Mouse (Mus musculus): ENCODE results near the gene Fcho1.
A peak's percentile ranks its signal among the peaks of the same experiment; 100 is the strongest.
"Not testable (repeated sequence)": the region's sequence is repeated elsewhere in the genome, so short reads cannot be mapped to it uniquely, and the experiment has no call there.

Gene Fcho1

DNA sequence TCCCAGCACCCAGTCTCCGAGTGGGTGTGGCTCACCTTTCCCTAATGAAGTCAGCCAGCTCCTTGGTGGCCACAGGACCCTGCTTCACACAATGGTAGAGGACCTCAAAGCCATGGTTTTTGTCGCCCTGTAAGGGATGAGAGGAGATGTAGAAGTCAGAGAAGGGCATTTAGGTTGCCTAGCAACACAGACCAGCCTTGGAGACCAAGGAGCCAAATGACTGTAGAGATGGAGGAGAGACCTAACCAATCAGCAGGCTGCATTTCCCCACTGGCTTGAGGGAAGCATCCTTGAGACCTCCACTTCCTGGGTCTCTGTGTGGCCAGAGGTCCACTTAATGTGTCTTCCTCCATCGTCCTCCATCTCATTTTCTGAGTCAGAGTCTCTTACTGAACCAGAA is 7.3 kb downstream of the Fcho1 start:
- no peak for DNase-seq (ENCODE audit: low read depth)

DNA sequence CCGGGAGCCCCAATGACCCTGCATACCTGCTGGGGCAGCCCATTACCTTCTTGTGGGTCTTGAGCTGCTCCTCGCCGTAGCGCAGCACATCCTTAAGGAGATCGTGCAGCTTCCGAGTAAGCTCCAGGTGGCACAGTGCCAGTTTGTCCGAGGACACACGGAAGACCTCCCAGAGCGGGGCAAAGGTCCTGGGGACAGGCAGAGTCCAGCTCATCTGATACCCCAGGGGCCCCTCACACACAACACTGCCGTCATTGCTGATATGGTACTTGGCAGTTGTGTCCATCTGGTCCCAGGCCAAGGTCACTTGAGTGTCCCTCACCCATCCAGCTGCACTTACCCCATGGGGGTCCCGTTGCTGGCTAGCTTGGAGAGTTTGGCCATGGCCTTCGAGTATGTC is 8.4 kb downstream of the Fcho1 start:
- no peak for DNase-seq (ENCODE audit: low read depth)

DNA sequence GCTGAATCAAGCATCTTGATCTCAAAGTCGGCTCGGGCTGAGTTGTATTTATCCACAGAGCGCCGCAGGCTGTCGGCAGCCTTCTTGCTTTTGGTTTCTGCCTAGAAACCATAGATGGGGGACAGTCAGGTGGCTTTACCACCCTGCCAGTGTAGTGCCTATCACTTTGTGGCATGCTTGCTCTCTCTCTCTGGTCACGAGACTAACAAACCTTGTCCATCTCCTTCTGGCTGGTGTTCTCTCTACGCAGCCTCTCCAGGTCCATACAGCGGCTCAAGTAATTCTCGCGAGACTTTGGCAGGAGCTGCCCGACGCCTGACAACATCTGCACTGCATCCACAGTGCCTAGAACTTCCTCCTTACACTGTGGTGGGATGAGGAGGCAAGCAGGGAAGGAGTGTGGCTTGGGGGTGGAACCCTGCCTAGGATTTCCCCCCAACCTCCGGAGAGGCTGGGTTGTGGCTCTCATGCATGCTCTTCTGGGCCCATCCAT is 8.9 kb downstream of the Fcho1 start:
- no peak for DNase-seq (ENCODE audit: low read depth)

DNA sequence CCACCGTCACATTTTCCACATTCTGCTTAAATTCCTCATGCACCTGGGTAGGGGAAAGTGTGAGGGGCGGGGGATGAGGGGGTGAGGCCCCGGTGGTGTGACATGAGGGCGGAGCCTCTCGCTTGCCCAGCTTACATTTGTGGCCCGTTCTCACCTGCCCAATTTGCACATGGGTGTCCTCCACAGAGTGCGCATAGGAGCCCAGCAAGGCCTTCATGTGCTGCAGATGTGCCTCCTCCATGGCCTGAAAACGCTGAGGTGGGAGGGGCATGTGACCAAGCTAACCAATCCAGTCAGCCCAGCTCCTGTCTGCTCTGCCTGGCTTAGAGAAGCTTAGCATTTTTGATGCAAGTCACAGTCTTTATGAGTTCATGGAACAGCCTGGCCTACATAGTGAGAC is 10.0 kb downstream of the Fcho1 start:
- DNase-seq (ENCODE audit: low read depth), result no peak

DNA sequence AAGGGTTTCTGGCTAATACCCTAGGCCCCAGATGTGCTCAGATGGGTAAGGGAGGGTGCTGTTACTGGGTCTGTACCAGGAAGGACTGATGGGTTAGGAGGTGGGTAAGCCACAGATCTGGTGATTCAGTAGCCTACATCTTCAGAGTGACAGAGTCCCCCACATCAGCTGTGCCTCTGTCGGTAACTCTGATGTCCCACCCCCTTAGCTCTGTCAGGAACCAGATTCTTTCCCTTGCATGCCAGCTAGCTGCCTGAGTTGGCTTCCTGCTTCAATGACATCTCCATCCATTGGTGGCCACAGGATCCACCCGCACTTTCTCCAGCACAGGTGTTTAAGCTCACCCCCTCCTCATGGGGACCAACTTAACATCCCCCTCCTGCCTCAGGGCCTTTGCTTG is 13.9 kb downstream of the Fcho1 start:
- DNase-seq (ENCODE audit: low read depth), result no peak

DNA sequence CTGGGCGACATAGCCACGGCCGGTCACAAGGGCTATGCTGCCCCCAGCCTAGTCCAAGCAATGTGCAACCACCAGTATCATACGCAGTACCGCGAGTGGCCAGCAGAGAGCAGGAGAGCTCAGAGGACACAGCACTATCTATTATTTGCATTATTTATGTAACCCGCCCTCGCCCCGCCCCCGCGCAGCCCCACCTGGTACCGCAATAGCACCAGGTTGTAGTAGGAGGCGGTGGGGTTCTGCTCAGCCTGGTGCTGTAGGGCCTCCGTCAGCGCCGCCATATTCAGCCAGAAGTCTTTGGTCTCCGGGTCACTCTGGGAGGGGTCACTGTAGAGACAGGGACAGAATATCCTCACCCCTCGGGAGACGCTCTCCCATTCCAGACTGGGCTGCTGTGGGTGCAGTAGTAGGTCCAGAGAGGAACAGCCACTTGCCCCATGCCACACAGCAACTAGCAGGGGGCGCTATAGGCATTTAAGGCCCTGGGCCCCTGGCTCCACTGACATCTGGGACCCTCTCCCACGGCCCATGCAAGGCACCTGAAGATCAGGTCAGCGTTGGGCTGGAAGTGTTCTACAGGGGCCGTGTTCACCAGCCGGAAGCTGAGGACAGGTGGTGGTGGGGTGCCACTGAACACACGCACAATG is 15.6 kb downstream of the Fcho1 start:
- peak; percentile 78 for DNase-seq (ENCODE audit: low read depth)

DNA sequence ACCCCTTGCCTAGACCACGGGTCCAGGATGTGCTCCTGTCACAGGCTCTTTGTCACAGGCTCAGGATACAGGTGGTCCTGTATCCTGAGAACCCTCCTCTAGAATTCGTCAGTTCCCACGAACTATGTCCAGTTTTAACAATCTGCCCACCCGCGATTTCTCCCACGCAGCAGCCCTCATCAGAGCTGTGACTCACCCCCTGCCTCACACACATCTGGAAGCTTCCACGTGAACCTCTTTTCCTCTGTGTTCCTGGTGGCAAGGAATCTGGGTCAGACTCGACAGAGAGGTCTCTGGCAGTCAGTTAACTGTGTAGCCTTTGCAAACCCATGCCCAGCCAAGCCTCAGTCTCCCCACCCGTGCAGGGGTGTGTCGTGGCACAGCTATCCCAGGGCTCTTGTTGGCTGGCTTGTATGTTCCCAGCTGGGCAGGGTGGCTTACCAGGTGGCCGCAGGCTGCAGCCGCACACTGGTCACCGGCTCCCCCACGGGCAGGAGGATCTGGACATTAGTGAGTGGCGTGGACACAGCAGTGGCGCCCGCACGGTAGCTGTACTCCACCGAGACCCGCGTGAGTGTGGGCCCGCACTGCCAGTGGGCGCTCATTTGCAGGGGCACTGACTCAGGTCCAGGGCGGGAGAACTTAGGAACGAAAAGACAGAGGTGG is 16.2 kb downstream of the Fcho1 start:
- no peak for DNase-seq (ENCODE audit: low read depth)

DNA sequence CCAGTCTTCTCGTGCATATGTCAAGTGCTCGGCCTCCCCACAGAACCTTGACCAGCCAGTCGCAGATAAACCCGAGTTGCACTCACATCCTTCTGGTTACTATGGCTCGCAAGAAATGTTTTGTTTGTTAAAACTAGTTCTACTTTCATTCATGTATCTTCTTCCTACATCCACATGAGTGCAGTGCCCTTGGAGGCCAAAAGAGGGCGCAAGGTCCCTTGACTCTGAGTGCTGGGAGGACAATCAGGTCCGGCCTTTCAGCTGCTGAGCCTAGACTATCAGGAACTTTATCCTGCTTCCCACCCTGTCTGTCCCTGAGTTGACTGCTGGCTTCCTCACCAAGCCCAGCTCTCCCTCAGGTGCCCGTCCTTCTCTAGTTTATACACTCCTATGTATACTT is 17.6 kb downstream of the Fcho1 start:
- peak; percentile 75 for DNase-seq (ENCODE audit: low read depth)

DNA sequence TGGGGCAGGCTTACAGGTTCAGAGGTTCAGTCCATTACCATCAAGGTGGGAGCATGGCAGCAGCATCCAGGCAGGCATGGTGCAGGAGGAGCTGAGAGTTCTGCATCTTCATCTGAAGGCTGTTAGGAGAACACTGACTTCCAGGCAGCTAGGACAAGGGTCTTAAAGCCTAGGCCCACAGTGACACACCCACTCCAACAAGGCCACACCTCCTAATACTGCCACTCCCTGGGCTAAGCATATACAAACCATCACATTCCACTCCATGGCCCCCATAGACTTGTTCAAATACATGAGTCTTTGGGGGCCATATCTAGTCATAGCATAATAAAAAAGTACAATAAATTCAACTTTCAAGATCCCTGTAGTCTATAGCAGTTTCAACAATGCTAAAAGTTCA is 22.1 kb downstream of the Fcho1 start:
- not testable (repeated sequence) for DNase-seq (ENCODE audit: low read depth)

DNA sequence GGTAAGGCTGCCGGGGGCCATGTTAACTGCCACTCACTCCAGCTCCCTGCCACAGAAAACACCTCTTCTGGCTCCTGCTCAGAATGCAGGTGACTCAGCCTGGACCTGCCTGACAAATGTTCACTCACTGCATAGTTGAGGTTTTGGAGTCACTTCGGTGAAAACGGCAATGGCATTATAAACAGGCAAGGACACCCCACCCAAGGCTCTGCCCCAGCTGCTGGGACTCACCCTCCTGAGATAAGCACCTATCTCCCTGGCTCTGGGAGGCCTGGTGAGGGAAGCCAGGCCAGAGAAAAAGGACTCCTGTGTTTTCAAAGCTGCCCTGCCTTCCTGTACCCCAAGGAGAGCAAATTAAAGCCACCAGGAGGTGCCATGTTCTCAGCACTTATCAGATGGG is 22.6 kb downstream of the Fcho1 start:
- DNase-seq (ENCODE audit: low read depth), result no peak

DNA sequence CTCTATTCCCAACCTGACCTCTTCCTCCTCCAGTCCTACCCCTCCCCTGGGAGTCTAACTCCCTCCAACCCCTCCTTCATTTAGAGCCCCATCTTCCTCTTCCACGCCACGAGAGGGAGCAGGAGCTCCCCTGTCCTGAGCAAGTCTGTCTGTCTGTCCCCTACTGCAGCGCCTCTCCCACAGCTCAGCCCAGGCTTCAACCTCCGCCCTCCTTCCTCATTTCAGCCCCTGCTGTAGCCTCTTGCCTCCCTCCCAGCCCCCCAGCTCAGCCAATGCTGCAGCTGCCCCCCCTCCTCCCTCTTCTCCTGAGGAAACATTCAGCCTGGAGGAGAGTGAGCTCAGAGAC is 23.5 kb downstream of the Fcho1 start:
- peak; percentile 37 for DNase-seq (ENCODE audit: low read depth)

DNA sequence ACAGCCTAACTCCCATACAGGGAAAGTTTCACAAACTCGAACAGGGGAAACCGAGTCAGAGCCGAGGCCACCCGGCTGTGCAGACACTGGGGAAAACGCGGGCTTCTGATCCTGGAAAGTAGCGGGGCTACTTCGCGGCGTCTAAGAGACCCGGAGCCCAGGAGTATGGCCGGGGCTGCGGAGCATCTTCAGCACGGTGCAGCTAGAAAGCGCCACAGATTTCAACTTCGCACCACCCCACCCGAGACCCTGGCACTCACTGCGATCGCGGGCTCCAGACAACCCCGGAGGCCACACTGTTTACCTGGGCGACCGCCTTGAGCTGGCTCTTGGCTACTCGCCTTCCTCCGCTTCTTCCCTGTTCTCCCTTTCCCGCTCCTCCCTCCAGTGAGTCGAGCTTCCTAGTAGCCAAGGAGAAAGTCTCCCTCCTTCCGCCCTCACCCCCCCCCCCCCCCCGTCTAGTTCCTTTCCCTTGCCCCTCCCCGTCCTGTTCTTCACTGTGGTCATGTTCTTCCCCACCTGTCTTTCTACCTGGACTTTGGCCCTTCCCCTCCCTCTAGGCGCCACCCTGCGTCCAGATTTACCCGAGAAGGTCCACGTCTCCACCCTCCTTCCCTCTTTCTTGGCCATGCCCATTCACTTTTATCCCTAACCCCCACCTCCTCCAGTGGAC is 24.0 kb downstream of the Fcho1 start, which contains the start of gene B3gnt3:
Gene B3gnt3, minus strand, starts transcription at position 376 of the 673 bp plus-strand sequence.
- DNase-seq (ENCODE audit: low read depth), result no peak

DNA sequence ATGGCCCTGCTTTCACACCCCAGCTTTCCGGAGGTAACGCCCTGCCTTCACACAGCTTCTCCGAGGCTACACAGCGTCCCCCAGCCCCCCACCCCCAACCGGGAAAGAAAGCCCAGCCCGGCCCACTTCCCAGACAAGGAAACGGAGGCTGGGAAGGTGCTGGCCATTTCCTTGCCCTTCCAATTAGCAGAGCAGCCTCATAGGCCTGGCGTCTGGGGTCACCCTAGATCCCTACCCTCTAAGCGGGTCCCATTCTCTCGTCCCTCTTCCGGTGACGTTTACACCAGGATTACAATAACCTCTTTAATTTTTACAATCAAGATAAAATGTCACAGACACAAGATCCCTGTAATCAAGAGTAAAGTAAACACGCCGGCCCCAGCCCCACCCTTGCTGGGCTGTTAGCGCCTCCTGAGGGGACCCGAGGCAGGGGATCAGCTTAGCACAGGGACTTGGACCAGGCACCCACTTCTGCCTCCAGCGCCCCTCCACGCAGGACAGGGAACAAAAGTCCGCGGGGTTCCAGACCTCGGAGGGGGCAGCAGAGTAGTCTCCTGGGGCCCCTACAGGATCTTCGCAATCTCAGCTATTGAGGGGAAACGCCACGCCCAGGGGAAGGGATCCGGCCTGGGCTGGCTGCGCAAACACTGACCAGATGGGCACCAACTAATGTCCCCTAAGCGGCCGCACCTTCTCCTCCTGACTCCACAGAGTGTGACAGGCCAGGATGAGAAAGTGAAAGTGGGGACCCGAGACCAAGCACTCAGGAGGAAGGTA is 24.8 kb downstream of the Fcho1 start:
- no peak for DNase-seq (ENCODE audit: low read depth)

DNA sequence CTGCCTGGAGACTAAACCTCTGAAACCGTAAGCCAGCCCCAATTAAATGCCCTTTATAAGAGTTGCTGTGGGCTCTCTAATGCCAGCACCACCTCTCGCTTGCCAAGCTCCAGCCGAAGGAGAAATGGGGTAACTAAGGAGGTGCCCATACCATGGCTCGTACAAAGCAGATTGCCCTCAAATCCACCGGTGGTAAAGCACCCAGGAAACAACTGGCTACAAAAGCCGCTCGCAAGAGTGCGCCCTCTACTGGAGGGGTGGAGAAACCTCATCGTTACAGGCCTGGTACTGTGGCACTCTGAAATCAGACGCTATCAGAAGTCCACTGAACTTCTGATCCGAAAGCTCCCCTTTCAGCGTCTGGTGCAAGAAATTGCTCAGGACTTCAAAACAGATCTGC is 30.1 kb downstream of the Fcho1 start:
- not testable (repeated sequence) for DNase-seq (ENCODE audit: low read depth)

DNA sequence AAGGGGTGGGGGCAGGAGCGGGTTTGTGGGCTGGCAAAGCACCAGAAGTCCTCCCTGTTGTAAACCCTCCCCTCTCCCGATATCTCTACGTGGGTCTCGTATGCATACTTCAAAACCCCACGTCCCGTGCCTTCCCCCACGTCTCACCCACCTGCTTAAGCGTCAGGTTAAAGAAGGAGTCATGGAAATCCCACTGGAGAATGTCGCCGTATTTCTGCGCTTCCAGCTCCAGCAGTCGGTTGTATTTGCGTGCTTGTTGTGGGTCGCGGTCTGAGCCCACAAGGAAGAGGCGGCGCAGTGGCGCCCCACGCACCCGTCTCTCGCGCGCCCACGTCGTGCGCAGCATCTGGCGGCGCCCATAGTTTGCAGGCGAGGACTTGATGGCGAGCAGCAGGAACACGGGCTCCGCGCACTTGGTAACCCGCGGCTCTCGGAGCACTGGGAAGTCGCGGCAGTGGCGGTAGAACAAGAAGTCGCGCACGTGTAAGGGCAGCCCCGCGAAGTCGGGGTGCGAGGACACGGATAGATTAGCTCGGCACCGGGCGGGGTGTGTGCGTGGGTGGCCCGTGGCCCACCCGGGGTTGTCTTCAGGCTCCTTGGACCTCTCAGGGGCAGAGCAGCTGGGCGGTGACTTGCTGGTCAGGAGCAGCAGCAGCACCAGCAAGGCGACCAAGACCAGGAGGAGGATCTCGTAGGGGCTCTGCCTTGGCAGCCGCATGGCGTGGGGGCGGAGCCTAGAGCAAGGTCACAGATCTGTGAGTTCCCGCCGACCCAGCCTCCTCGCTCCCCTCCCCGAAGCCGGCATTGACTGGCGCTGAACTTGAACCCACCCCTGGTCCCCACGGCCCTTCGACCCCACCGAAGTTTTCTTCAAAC is 32.1 kb downstream of the Fcho1 start:
- DNase-seq (ENCODE audit: low read depth), result no peak

DNA sequence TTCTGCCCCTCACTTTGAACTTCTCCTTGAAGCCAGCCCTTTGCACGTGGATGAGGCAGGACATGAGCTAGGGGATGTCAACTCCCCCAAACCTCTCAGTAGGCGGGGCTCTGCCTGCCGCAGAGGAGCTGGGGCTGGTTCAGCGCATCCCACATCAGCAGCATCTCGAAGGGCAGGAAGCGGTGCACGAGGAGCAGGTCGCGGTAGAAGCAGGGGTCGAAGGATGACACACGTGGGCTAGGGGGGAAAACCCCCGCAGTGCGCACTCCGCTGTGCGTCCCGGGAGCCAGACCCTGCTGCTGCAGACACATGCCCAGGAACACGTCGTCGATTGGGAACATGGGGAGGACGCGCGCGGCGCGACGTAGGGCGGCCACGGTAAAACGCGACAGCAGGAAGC is 33.0 kb downstream of the Fcho1 start:
- DNase-seq (ENCODE audit: low read depth), result no peak

DNA sequence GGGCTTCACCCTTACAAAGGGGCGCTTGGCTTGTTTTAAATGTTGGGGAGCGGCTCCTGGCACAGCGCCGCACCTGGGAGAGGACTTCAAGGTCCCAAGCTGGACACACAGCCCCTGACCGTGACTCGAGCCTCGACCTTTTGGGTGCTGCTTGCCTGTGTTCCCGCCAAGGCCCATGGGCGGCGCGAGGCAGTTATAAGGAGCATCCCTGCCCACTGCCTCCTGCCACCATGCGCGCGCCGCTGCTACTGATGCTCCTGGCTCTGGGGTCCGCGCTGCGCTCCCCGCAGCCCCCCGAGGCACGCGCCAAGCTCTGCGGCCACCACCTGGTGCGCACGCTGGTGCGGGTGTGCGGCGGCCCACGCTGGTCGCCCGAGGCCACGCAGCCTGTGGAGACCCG is 36.5 kb downstream of the Fcho1 start, which contains the start of gene Insl3:
Gene Insl3, plus strand, starts transcription at position 187 of the 400 bp plus-strand sequence.
- DNase-seq (ENCODE audit: low read depth), result no peak

DNA sequence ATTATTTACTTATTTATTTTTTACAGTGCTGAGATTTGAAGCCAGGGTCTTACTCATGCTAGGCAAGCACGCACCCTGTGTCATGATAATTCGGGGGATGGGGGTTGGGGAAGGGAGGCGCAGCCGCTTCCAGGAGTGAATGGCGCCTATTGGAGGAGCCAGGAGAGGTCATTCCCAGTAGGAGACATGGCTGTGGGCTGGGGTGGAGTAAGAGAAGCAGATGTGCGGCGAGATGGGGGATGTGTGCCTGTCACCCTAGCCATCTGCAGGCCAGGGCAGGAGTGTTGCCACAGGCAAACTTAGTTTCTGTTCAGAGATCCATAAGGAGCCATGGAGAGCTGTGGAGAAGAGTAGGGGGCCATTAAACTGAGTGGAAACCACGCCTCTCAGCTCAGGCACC is 37.9 kb downstream of the Fcho1 start:
- DNase-seq (ENCODE audit: low read depth), result no peak

DNA sequence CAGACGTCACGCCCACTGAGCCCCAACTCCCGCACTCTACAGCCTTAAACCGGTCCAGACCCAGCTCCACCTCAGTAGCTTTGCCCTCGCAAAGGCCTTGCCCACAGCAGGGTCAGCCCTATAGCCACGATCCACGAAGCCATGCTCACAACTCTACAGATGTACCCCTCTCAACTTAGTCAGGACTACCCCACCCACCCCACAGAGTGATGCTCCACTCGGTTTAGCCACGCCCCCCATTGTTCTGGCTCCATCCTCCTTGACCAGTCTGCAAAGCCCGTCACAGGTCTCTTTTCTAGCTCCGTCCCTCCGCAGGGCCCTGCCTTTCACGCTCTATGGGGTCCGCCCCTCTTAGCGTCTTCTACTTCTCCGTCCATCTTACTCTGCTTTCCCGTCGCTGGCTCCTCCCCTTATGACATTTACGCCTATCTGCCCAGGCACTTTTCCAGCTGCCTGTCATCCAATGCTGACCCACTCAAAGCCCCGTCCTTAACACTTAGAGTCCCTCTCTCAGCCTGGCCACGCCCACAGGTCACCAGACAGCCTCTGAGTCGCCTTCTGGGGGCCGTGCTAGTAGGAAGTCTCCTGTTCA is 39.3 kb downstream of the Fcho1 start:
- no peak for DNase-seq (ENCODE audit: low read depth)

DNA sequence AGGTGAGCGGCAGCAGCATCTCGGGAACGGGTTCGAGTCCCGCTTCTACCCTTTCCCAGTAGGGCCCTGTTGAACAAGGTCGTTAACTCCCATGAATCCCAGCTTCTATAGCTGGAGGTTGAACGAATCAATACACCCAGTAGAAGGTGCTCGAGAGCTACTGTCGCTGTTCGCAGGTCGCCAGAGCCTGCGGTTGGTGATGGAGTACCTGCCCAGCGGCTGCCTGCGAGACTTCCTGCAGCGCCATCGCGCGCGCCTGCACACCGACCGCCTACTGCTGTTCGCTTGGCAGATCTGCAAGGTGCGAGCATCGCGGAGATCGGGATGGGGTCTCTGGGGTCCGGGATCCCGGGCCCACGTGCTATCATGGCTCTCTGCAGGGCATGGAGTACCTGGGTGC is 39.9 kb downstream of the Fcho1 start:
- no peak for DNase-seq (ENCODE audit: low read depth)

DNA sequence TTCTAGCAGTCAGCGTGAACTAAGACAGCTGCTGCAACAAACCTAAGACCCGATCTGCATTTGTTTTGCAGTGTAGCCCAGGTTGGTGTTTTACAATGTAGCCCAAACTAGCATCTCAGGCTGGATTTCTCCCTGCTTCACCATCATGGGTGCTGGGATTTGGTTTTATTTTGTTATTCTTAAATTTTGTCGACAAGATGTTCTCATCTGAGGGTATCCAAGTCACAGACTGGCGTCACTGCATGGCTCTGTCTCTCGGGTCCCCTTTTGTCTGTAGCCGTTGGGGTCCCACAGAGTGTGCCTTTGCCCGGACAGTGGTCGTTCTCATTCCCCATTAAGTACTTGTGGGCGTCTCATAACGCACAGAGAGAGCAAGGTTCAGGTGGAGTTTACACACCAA is 40.8 kb downstream of the Fcho1 start:
- DNase-seq (ENCODE audit: low read depth), result no peak

Measured in NIH3T3 (cell line).